Mouse (Mus musculus) lung, adult 2 months (tissue): ENCODE measurements around the gene Dnah11.

Experiments
- CTCF ChIP-seq: fragments of 200-500 bp; IDR thresholded peaks from 2 replicates; pipeline ENCODE4 v1.5.1; 2011; ENCODE audit warnings: mild to moderate bottlenecking, low read length, control low read depth; ENCODE audit not compliant: insufficient read depth
- POLR2A ChIP-seq: fragments of 200-500 bp; IDR thresholded peaks from 2 replicates; pipeline ENCODE4 v1.6.1; 2011; ENCODE audit warnings: low read depth, mild to moderate bottlenecking, control low read depth, low read length, borderline replicate concordance; ENCODE audit errors: extremely low read depth

DNA sequence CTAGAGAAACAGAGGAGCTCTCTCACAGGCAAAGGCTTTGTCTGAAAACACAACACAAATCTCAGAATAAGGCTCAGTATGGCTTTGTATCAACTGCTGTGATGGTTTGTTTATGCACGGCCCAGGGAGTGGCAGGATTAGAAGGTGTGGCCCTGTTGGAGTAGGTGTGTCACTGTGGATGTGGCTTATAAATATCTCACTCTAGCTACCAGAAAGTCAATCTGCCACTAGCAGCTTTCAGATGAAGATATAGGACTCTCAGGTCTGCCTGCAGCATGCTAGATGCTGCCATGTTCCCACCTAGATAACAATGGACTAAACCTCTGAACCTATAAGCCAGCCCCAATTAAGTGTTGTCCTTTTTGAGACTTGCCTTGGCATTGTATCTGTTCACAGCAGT is 266.8 kb downstream of the Dnah11 start:
- TF ChIP-seq POLR2A (no peak), CTCF (no peak)
